In the genomic region with DNA sequence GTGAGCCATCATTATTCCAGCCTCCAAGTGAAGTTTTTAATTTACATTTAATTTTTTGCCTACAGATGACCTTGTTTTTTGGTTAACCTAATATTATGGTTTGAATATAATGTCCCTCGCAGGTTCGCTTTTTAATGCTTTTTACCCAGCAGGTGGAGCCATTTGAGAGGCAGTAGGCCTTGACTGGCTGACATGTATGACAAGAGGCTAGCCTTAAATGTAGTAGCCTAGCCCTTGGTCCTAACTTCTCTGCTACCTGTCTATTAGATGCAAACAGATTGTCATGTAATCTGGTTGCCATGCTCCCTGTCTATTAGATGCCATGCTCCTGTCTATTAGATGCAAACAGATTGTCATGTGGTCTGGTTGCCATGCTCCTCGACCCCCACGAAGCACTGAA, we compare ENCODE assay signal across 24 mouse cellular contexts. TPM values are rescaled to one million over a fixed set of nuclear protein-coding genes. Genes with fewer than 3 reads are reported as not detected.
A peak's percentile ranks its signal among the peaks of the same experiment; 100 is the strongest.
DNase-seq lines count a peak whose midpoint lies in the region; ATAC-seq and TF ChIP-seq lines count a peak whose summit lies in the region.
"Had no signal": no experiment of that assay in that cellular context is flagged by ENCODE, and none has a peak within 500 bp of the region (broad histone marks: within the 10 kb centered on the region; RNA-seq: fewer than 3 reads in every experiment).

No protein-coding gene starts in this region.

- WGBS in kidney, adult 2 months: 86% methylated on average over 4 of the region's 4 CpGs
- 92% methylated on average over 4 of the region's 4 CpGs for WGBS in midbrain, postnatal 0 days
- WGBS in midbrain, embryonic 13.5 days: 93% methylated on average over 4 of the region's 4 CpGs
- 93% methylated on average over 4 of the region's 4 CpGs for whole genome bisulfite sequencing in hindbrain, embryonic 13.5 days
- WGBS in forebrain, embryonic 16.5 days: 88% methylated on average over 4 of the region's 4 CpGs

- TF ChIP-seq POLR2A in kidney, adult 2 months (IDR thresholded peaks at IDR 0.05; ENCODE audit: low read depth, low read length): no peak
- no peak for TF ChIP-seq POLR2A in MEL (IDR thresholded peaks at IDR 0.05; ENCODE audit: control insufficient read depth in 1 of 2, insufficient read depth in 1 of 2, low read depth in 1 of 2, low read length in 2 of 2, poor library complexity in 1 of 2)

- no peak overlapping the region for H3K9ac ChIP-seq in midbrain, postnatal 0 days (replicated peaks; ENCODE audit: low read length, poor library complexity, severe bottlenecking)
- H3K9ac ChIP-seq in midbrain, embryonic 13.5 days (replicated peaks): no peak overlapping the region
- H3K9ac ChIP-seq in MEL (ENCODE audit: control insufficient read depth, low read depth, low read length, poor library complexity, severe bottlenecking): no peak overlapping the region
- H3K9ac ChIP-seq in hindbrain, embryonic 13.5 days: no peak overlapping the region
- no peak overlapping the region for H3K9ac ChIP-seq in forebrain, embryonic 16.5 days (replicated peaks; ENCODE audit: low read depth, low read length)
- H3K9ac ChIP-seq: forebrain, embryonic 15.5 days; limb, embryonic 13.5 days; liver, embryonic 13.5 days; midbrain, embryonic 12.5 days had no signal

- no peak overlapping the region for H3K4me3 ChIP-seq in kidney, adult 2 months (ENCODE audit: insufficient read depth, low read depth, low read length)
- no peak overlapping the region for H3K4me3 ChIP-seq in midbrain, postnatal 0 days (ENCODE audit: low read depth, low read length)
- H3K4me3 ChIP-seq in midbrain, embryonic 13.5 days (replicated peaks): no peak overlapping the region
- no peak overlapping the region for H3K4me3 ChIP-seq in MEL (ENCODE audit: control insufficient read depth in 1 of 2, insufficient read depth in 1 of 2, low read depth in 2 of 2, low read length in 2 of 2)
- no peak overlapping the region for H3K4me3 ChIP-seq in hindbrain, embryonic 13.5 days
- no peak overlapping the region for H3K4me3 ChIP-seq in forebrain, embryonic 16.5 days (replicated peaks; ENCODE audit: low read length)
- H3K4me3 ChIP-seq: embryonic facial prominence, embryonic 10.5 days; forebrain, embryonic 15.5 days; hindbrain, embryonic 10.5 days; limb, embryonic 13.5 days; liver, embryonic 13.5 days; midbrain, embryonic 12.5 days had no signal

- peak; percentile 7 for TF ChIP-seq RAD21 in MEL (IDR thresholded peaks at IDR 0.05; ENCODE audit: low read depth, low read length)

- H3K27ac ChIP-seq in kidney, adult 2 months (ENCODE audit: insufficient read depth, low read depth, low read length): no peak overlapping the region
- H3K27ac ChIP-seq in midbrain, postnatal 0 days (ENCODE audit: low read depth, low read length): no peak overlapping the region
- H3K27ac ChIP-seq in midbrain, embryonic 13.5 days: no peak overlapping the region
- H3K27ac ChIP-seq in MEL (ENCODE audit: control insufficient read depth, low read depth, low read length): no peak overlapping the region
- H3K27ac ChIP-seq in hindbrain, embryonic 13.5 days: no peak overlapping the region
- no peak overlapping the region for H3K27ac ChIP-seq in forebrain, embryonic 16.5 days (ENCODE audit: low read length)
- H3K27ac ChIP-seq: embryonic facial prominence, embryonic 10.5 days; forebrain, embryonic 15.5 days; hindbrain, embryonic 10.5 days; hindbrain, postnatal 0 days; limb, embryonic 13.5 days; liver, embryonic 13.5 days; midbrain, embryonic 12.5 days had no signal

- H3K4me1 ChIP-seq in kidney, adult 2 months (ENCODE audit: control insufficient read depth, insufficient read depth, low read length): peaks cover 10% of the 10 kb centered on the region; the same call in 1 of the 2 replicates
- H3K4me1 ChIP-seq in midbrain, postnatal 0 days (ENCODE audit: insufficient read depth, low read length): no peaks in the 10 kb centered on the region
- H3K4me1 ChIP-seq in midbrain, embryonic 13.5 days (replicated peaks): no peaks in the 10 kb centered on the region
- H3K4me1 ChIP-seq in MEL (ENCODE audit: control insufficient read depth in 1 of 2, insufficient read depth in 2 of 2, low read length in 2 of 2): no peaks in the 10 kb centered on the region
- H3K4me1 ChIP-seq in hindbrain, embryonic 13.5 days (replicated peaks): no peaks in the 10 kb centered on the region
- H3K4me1 ChIP-seq in forebrain, embryonic 16.5 days (replicated peaks; ENCODE audit: control insufficient read depth, insufficient read depth, low read length): no peaks in the 10 kb centered on the region
- H3K4me1 ChIP-seq: forebrain, embryonic 15.5 days; limb, embryonic 13.5 days; liver, embryonic 13.5 days; midbrain, embryonic 12.5 days had no signal

- DNase-seq in kidney, adult 2 months: peak; percentile 4
- no peak for DNase-seq in kidney, postnatal 10 days
- no peak for DNase-seq in midbrain, postnatal 0 days (ENCODE audit: low spot score)
- peak; percentile 16 for DNase-seq in MEL (ENCODE audit: low read depth, low spot score)
- DNase-seq: adrenal gland, postnatal 36 days; cerebellum, adult 11 months; cerebellum, postnatal 10 days; kidney, adult 8-10 months; kidney, postnatal 36 days; layer of hippocampus, adult 9-11 months; liver, embryonic 13.5 days; lung, adult 2 months; right cerebral cortex, postnatal 25 days; spleen, adult 18-20 months had no signal

- no peaks in the 10 kb centered on the region for H3K27me3 ChIP-seq in kidney, adult 2 months (replicated peaks; ENCODE audit: control insufficient read depth, insufficient read depth, low read length)
- H3K27me3 ChIP-seq in midbrain, postnatal 0 days (ENCODE audit: insufficient read depth, low read length): no peaks in the 10 kb centered on the region
- H3K27me3 ChIP-seq in midbrain, embryonic 13.5 days: no peaks in the 10 kb centered on the region
- no peaks in the 10 kb centered on the region for H3K27me3 ChIP-seq in MEL (ENCODE audit: control insufficient read depth in 1 of 2, insufficient read depth in 2 of 2, low read length in 2 of 2)
- no peaks in the 10 kb centered on the region for H3K27me3 ChIP-seq in hindbrain, embryonic 13.5 days
- H3K27me3 ChIP-seq in forebrain, embryonic 16.5 days (replicated peaks; ENCODE audit: control insufficient read depth, insufficient read depth, low read length): no peaks in the 10 kb centered on the region
- H3K27me3 ChIP-seq: forebrain, embryonic 15.5 days; limb, embryonic 13.5 days; liver, embryonic 13.5 days; midbrain, embryonic 12.5 days had no signal

- H3K4me2 ChIP-seq in midbrain, postnatal 0 days (ENCODE audit: low read depth, low read length, poor library complexity, severe bottlenecking): no peak overlapping the region
- H3K4me2 ChIP-seq in midbrain, embryonic 13.5 days (replicated peaks): no peak overlapping the region
- no peak overlapping the region for H3K4me2 ChIP-seq in hindbrain, embryonic 13.5 days
- H3K4me2 ChIP-seq in forebrain, embryonic 16.5 days (ENCODE audit: low read length): no peak overlapping the region
- H3K4me2 ChIP-seq: forebrain, embryonic 15.5 days; heart, embryonic 11.5 days; limb, embryonic 13.5 days; liver, embryonic 13.5 days; midbrain, embryonic 12.5 days had no signal

- TF ChIP-seq EP300 in MEL (IDR thresholded peaks at IDR 0.05; ENCODE audit: low read depth in 1 of 2, low read length in 2 of 2): no peak

- ATAC-seq in midbrain, postnatal 0 days (ENCODE audit: low FRiP score): no peak
- no peak for ATAC-seq in midbrain, embryonic 13.5 days
- ATAC-seq in hindbrain, embryonic 13.5 days (ENCODE audit: low FRiP score): no peak
- no peak for ATAC-seq in forebrain, embryonic 16.5 days
- ATAC-seq: forebrain, embryonic 15.5 days; hindbrain, postnatal 0 days had no signal

- no peaks in the 10 kb centered on the region for H3K9me3 ChIP-seq in midbrain, postnatal 0 days (ENCODE audit: low read length)
- no peaks in the 10 kb centered on the region for H3K9me3 ChIP-seq in midbrain, embryonic 13.5 days
- no peaks in the 10 kb centered on the region for H3K9me3 ChIP-seq in MEL (replicated peaks; ENCODE audit: insufficient read depth, low read length)
- H3K9me3 ChIP-seq in hindbrain, embryonic 13.5 days: no peaks in the 10 kb centered on the region
- H3K9me3 ChIP-seq in forebrain, embryonic 16.5 days (ENCODE audit: control insufficient read depth, low read length): no peaks in the 10 kb centered on the region
- H3K9me3 ChIP-seq: embryonic facial prominence, embryonic 10.5 days; forebrain, embryonic 15.5 days; hindbrain, embryonic 10.5 days; limb, embryonic 13.5 days; liver, embryonic 13.5 days; midbrain, embryonic 12.5 days had no signal

- no peaks in the 10 kb centered on the region for H3K79me2 ChIP-seq in MEL (ENCODE audit: control insufficient read depth, insufficient read depth, low read length, poor library complexity)

- H3K36me3 ChIP-seq in kidney, adult 2 months (ENCODE audit: control insufficient read depth, insufficient read depth, low read length): no peaks in the 10 kb centered on the region
- H3K36me3 ChIP-seq in midbrain, postnatal 0 days (ENCODE audit: insufficient read depth, low read length): no peaks in the 10 kb centered on the region
- H3K36me3 ChIP-seq in midbrain, embryonic 13.5 days: no peaks in the 10 kb centered on the region
- H3K36me3 ChIP-seq in MEL (ENCODE audit: control insufficient read depth in 1 of 2, insufficient read depth in 2 of 2, low read length in 2 of 2): no peaks in the 10 kb centered on the region
- no peaks in the 10 kb centered on the region for H3K36me3 ChIP-seq in hindbrain, embryonic 13.5 days
- no peaks in the 10 kb centered on the region for H3K36me3 ChIP-seq in forebrain, embryonic 16.5 days (ENCODE audit: control insufficient read depth, insufficient read depth)
- H3K36me3 ChIP-seq: embryonic facial prominence, embryonic 10.5 days; forebrain, embryonic 15.5 days; hindbrain, embryonic 10.5 days; limb, embryonic 13.5 days; liver, embryonic 13.5 days; midbrain, embryonic 12.5 days had no signal

- peak; percentile 19; the same call in 1 of the 2 replicates for TF ChIP-seq CTCF in kidney, adult 2 months (conservative IDR thresholded peaks at IDR 0.05; ENCODE audit: insufficient read depth, insufficient read length, low read depth, low read length)
- peak; percentile 13 for TF ChIP-seq CTCF in midbrain, postnatal 0 days (IDR thresholded peaks at IDR 0.05)
- TF ChIP-seq CTCF in MEL (IDR thresholded peaks at IDR 0.05 in 2 of 3, conservative IDR thresholded peaks at IDR 0.05 in 1 of 3; ENCODE audit: control insufficient read depth in 1 of 3, insufficient read depth in 1 of 3, low read depth in 2 of 3, low read length in 3 of 3, poor library complexity in 1 of 3, severe bottlenecking in 1 of 3): peak in 2 of 3 experiments; percentile 5 to 31; a peak in 1 of 6 replicates

RNA-seq across cellular contexts. Expression of a gene that starts 9.4 kb away (rescaled TPM):
- polyA plus RNA-seq in kidney, adult 2 months (2012; rRNA removed): 13.3 and 18.1 TPM in 2 replicates
- total RNA-seq in midbrain, postnatal 0 days (2014; rRNA removed): 8.8 TPM in 2 replicates
- 19.2 and 20.2 TPM in 2 replicates for polyA plus RNA-seq in midbrain, postnatal 0 days (2015; fragmentation: Nextera tagmentation; extraction: Ambion mirVana)
- 21.4 and 25.0 TPM in 2 replicates for polyA plus RNA-seq in midbrain, embryonic 13.5 days (2015; fragmentation: Nextera tagmentation; extraction: Ambion mirVana)
- total RNA-seq in MEL (2012; rRNA removed): 15.4 and 19.7 TPM in 2 replicates
- polyA plus RNA-seq in MEL (2012; ENCODE audit: insufficient read depth in 1 of 2, insufficient read length in 2 of 2, low read depth in 1 of 2, low replicate concordance in 2 of 2, missing spikeins in 1 of 2): 10 to 100 TPM in 1 of 2 experiments, not detected in 1; 15.8 TPM
- polyA plus RNA-seq in hindbrain, embryonic 13.5 days (2015; fragmentation: Nextera tagmentation; extraction: Ambion mirVana): 21.7 and 23.0 TPM in 2 replicates
- polyA plus RNA-seq in forebrain, embryonic 16.5 days (2015; fragmentation: Nextera tagmentation; extraction: Ambion mirVana): 19.6 and 22.1 TPM in 2 replicates

Comparison
In these comparisons a context has a peak if more than half of its experiments do, and no peak if none do; other contexts are left out.
1. DNase-seq: peak in kidney, adult 2 months (single experiment) and MEL (single experiment); none in kidney, postnatal 10 days (single experiment) and midbrain, postnatal 0 days (single experiment).
2. Peak in every context shown above with its lines, with median percentiles within 50 percentile points of each other: CTCF ChIP-seq.